ENCODE assay signal across 8 mouse cellular contexts in genomic region chrX:166316552-166317375, GRCm38 (mm10).
DNase-seq lines count a peak whose midpoint lies in the region; ATAC-seq lines count a peak whose summit lies in the region.

No protein-coding gene starts in this region.

- H3K9ac ChIP-seq in neural tube, embryonic 12.5 days = no peak overlapping the region

- H3K27me3 ChIP-seq in neural tube, embryonic 12.5 days (replicated peaks) = no peaks in the 10 kb centered on the region

- no peak overlapping the region for H3K27ac ChIP-seq in neural tube, embryonic 12.5 days

- no peak overlapping the region for H3K4me2 ChIP-seq in neural tube, embryonic 12.5 days (replicated peaks)

- 35% methylated on average over 7 of the region's 7 CpGs for WGBS in neural tube, embryonic 12.5 days

- no peaks in the 10 kb centered on the region for H3K4me1 ChIP-seq in neural tube, embryonic 12.5 days

- H3K9me3 ChIP-seq in neural tube, embryonic 12.5 days = no peaks in the 10 kb centered on the region

- DNase-seq in CD4-positive helper T cell, adult 2 months (ENCODE audit: low read depth, low spot score) = peak; percentile 69
- DNase-seq in kidney, adult 11 months = no peak
- DNase-seq in heart, postnatal 10 days = no peak
- DNase-seq in adrenal gland, postnatal 25 days = no peak
- DNase-seq in adrenal gland, adult 18-20 months (ENCODE audit: low spot score in 2 of 2) = no peak

- intact Hi-C loops in heart, postnatal 10 days (cut with DNase I) = no loop called here

- H3K4me3 ChIP-seq in neural tube, embryonic 12.5 days = no peak overlapping the region

- peak; percentile 93 for ATAC-seq in activated CD4-positive, CD25-positive, alpha-beta regulatory T cell, adult 4 months
- peak; percentile 94 for ATAC-seq in inflammation-experienced regulatory T-cells, adult 6 months
- ATAC-seq in neural tube, embryonic 12.5 days (ENCODE audit: low FRiP score, low read depth) = peak; percentile 78

- no peaks in the 10 kb centered on the region for H3K36me3 ChIP-seq in neural tube, embryonic 12.5 days
